Mouse (Mus musculus) G1E (cell line): ENCODE data around the gene Src.

Experiments used
- CTCF ChIP-seq: IDR thresholded peaks from 2 replicates; pipeline ENCODE4 v1.5.1; 2012; ENCODE audit warnings: low read depth, low read length, inconsistent platforms, mixed read lengths
- GATA1 ChIP-seq: IDR thresholded peaks from 2 replicates; pipeline ENCODE4 v1.6.1; 2012; ENCODE audit warnings: borderline replicate concordance, low read length, inconsistent platforms, mixed read lengths
- GATA2 ChIP-seq: IDR thresholded peaks from 2 replicates; pipeline ENCODE4 v1.6.1; 2012; ENCODE audit warnings: low read depth, low read length, inconsistent platforms, borderline replicate concordance
- POLR2AphosphoS5 ChIP-seq: IDR thresholded peaks from 2 replicates; pipeline ENCODE4 v1.6.1; 2012; ENCODE audit warnings: low read depth, low read length, inconsistent platforms; ENCODE audit not compliant: insufficient replicate concordance
- TAL1 ChIP-seq: conservative IDR thresholded peaks from 2 replicates; pipeline ENCODE4 v1.6.1; 2012; ENCODE audit warnings: low read depth, low read length, inconsistent platforms, mixed read lengths

DNA sequence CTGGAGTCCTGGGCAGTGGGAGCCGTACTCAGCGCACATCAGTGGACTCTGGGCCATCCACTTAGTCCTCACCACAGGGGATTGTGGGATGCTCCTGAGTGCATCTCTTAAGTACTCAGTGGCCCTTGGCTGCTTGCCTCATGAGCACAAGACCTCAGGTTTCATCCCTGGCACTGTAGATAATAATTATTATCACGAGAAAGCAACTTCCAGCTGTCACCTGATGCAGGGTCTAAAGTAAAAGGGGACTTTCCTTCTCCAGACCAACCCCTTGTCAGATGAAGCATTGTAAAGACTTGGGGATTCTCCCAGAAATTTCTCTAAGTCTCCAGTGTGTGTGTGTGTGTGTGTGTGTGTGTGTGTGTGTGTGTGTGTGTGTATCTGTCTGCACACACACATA is 32.7 kb downstream of the Src start:
- TF ChIP-seq CTCF (no peak), GATA1 (no peak), TAL1 (no peak), GATA2 (no peak), POLR2AphosphoS5 (no peak)
